Mouse (Mus musculus) embryo, embryonic 10.5 days (tissue): ENCODE measurements at regions not wholly inside any gene's neighbourhood (a gene's known extent, or its start where the extent isn't known, plus 50 kb on each side); places are given as distances from the start of the nearest gene placed in this dataset.

Source experiments
- DNase-seq: peaks from one replicate; pipeline ENCODE4 v3.0.0-alpha.2; 2015; ENCODE audit warnings: low spot score

GRCm38 (mm10) chr7:113156861-113157747 lies 50.2 kb upstream of the Arntl start:
- DNase-seq: no peak
